Mouse (Mus musculus) lung, embryonic 16.5 days (tissue): ENCODE data around the gene Chrna5. TPM values are rescaled to one million over a fixed set of nuclear protein-coding genes. Genes with fewer than 3 reads are reported as not detected.

Experiments
- ATAC-seq: fragments of 200-750 bp; cut with Nextera tagmentation; 2 replicates; pipeline ENCODE4 v1.8.0; 2017; ENCODE audit warnings: low read depth, mild to moderate bottlenecking, moderate library complexity
- H3K27ac ChIP-seq: fragments of 300-500 bp; sonication (generic); 2 replicates; pipeline ENCODE4 v1.5.1; 2014; ENCODE audit warnings: mild to moderate bottlenecking, control low read depth, low read length
- H3K27me3 ChIP-seq: fragments of 300-500 bp; sonication (generic); 2 replicates; pipeline ENCODE4 v1.6.1; 2014; ENCODE audit warnings: low read depth, low read length, mixed read lengths; ENCODE audit not compliant: control insufficient read depth, insufficient read depth
- H3K36me3 ChIP-seq: fragments of 300-500 bp; sonication (generic); 2 replicates; pipeline ENCODE4 v1.6.1; 2014; ENCODE audit warnings: low read length; ENCODE audit not compliant: control insufficient read depth, insufficient read depth
- H3K4me1 ChIP-seq: fragments of 300-500 bp; sonication (generic); replicated peaks from 2 replicates; pipeline ENCODE4 v1.6.1; 2014; ENCODE audit warnings: low read length, mixed read lengths; ENCODE audit not compliant: control insufficient read depth, insufficient read depth
- H3K4me2 ChIP-seq: fragments of 300-500 bp; sonication (generic); 2 replicates; pipeline ENCODE4 v1.6.1; 2014; ENCODE audit warnings: low read depth, low read length, control low read depth
- H3K4me3 ChIP-seq: fragments of 300-500 bp; sonication (generic); 2 replicates; pipeline ENCODE4 v1.5.1; 2014; ENCODE audit warnings: mild to moderate bottlenecking, low read length, control low read depth
- H3K9ac ChIP-seq: fragments of 300-500 bp; sonication (generic); 2 replicates; pipeline ENCODE4 v1.6.1; 2014; ENCODE audit warnings: low read length, control low read depth
- H3K9me3 ChIP-seq: fragments of 300-500 bp; sonication (generic); 2 replicates; pipeline ENCODE4 v1.6.1; 2016; ENCODE audit warnings: low read length; ENCODE audit not compliant: control insufficient read depth
- WGBS: fragments of 180-500 bp; shearing (Covaris S2); extraction: QIAGEN DNeasy Blood & Tissue Kit; methylation state at CpG from one replicate; pipeline ENCODE4 v1.1.7; 2014; 5-methylcytosine and 5-hydroxymethylcytosine counted together
- polyA plus RNA-seq: library from polyadenylated mRNA; unstranded; fragments of >200 nt; fragmentation: Nextera tagmentation; extraction: Ambion mirVana; gene quantifications from 2 replicates; pipeline ENCODE4 v1.2.1, GENCODE M21; 2015

Gene Chrna5
- polyA plus RNA-seq, 1 experiment from 2014 or later, result 0.14 TPM

DNA sequence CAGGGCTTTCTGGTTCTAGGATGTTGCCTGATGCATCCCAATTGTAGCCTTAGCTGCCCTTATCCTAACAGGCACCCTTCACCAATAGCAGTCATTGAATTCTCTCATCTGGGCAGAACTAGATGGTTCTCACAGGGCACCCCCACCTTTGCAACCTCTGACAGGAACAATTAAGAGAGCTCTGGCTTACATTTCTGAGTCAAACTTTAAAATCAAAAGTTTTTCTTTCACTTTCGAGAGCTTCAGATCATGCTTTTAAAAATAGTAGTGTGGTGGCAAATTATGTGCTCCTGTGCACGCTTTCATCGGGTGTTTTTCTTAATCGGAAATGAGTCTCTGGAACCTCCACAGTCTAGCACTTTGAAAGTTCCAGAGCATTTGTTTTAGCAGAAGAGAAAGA lies 19.6 kb upstream of the Chrna5 start:
- Histone ChIP-seq H3K4me3 (no peak overlapping the region), H3K9ac (no peak overlapping the region), H3K4me1 (no peaks in the 10 kb centered on the region), H3K27me3 (no peaks in the 10 kb centered on the region), H3K27ac (no peak overlapping the region), H3K9me3 (0 out of 2 replicates have a peak, but pooled peaks cover 5% of the 10 kb centered on the region), H3K4me2 (no peak overlapping the region), H3K36me3 (peaks cover 18% of the 10 kb centered on the region)
- WGBS, result 85% methylated on average over 4 of the region's 4 CpGs
- ATAC-seq, result no peak

DNA sequence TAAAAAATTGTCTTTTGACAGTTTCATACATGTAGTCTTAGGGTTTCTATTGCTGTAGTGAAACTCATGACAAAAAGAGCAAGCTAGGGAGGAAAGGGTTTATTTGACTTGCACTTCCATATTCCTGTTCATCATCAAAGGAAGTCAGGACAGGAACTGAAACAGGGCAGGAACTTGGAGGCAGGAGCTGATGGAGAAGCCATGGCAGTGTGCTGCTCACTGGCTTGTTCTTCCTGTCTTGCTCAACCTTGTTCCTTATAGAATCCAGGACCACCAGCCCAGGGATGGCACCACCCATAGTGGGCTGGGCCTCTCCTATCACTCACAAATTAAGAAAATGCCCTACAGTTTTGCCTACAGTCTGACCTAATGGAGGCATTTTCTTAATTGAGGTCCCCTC lies 17.0 kb upstream of the Chrna5 start:
- Histone ChIP-seq H3K27ac (no peak overlapping the region), H3K9me3 (0 out of 2 replicates have a peak, but pooled peaks cover 5% of the 10 kb centered on the region), H3K36me3 (peaks cover 4% of the 10 kb centered on the region), H3K4me1 (no peaks in the 10 kb centered on the region), H3K27me3 (no peaks in the 10 kb centered on the region), H3K9ac (no peak overlapping the region), H3K4me2 (no peak overlapping the region), H3K4me3 (no peak overlapping the region)
- ATAC-seq, result no peak

DNA sequence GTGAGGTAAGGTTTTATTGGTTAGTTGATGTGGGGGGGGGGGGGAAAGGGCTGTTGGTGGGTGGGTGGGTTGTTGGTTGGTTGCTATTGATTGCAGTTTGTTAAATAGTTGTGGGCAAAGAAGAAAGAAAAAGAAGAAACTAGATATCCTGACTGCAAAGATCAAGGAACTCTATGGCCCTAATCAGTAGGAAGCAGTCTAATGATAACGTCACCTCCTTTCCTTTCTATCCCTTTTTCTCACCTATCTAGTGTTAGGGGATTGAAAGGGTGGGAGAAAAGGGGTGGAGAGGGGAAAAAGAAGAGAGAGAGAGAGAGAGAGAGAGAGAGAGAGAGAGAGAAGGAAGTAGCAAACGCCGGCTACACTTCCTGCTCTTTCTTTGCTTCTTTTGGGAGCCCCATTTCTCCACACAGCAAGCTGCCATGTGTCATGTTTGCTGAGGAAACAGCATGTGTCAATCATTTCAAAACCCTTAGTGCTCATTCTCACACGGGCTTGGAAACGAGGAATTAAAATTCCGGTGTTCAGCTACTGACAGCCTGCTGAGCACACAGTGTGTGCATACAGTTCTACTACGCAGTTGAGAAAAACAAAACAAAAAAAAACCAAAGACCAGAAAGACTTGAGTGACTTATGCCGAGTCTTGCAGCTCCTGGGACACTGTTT lies 10.6 kb upstream of the Chrna5 start:
- H3K4me2 ChIP-seq, result no peak overlapping the region
- H3K4me3 ChIP-seq, result no peak overlapping the region
- H3K27ac ChIP-seq, result no peak overlapping the region
- H3K27me3 ChIP-seq, result no peaks in the 10 kb centered on the region
- no peak overlapping the region for H3K9ac ChIP-seq
- no peaks in the 10 kb centered on the region for H3K9me3 ChIP-seq
- WGBS, result 52% methylated on average over 8 of the region's 8 CpGs
- no peak for ATAC-seq
- no peaks in the 10 kb centered on the region for H3K36me3 ChIP-seq
- no peaks in the 10 kb centered on the region for H3K4me1 ChIP-seq

- Histone ChIP-seq H3K9me3 (no peaks in the 10 kb centered on the region), H3K4me2 (peak overlapping the region; percentile 98), H3K4me3 (peak overlapping the region; percentile 66), H3K9ac (peak overlapping the region; percentile 59), H3K27me3 (peaks cover 36% of the 10 kb centered on the region), H3K27ac (no peak overlapping the region), H3K36me3 (no peaks in the 10 kb centered on the region), H3K4me1 (0 out of 2 replicates have a peak, but pooled peaks cover 3% of the 10 kb centered on the region)
- 1% methylated on average over 58 of the region's 85 CpGs for WGBS
- ATAC-seq, result peak; percentile 73
Measured at GRCm38 (mm10) chr9:54981291-54982191, 861 bp downstream of the Chrna5 start.

- Histone ChIP-seq H3K9me3 (no peaks in the 10 kb centered on the region), H3K36me3 (no peaks in the 10 kb centered on the region), H3K4me3 (no peak overlapping the region), H3K27me3 (peaks cover 36% of the 10 kb centered on the region), H3K4me1 (0 out of 2 replicates have a peak, but pooled peaks cover 3% of the 10 kb centered on the region), H3K27ac (no peak overlapping the region), H3K9ac (no peak overlapping the region), H3K4me2 (peak overlapping the region; percentile 98; the same call in 1 of the 2 replicates)
- WGBS, result 9% methylated on average over 7 of the region's 7 CpGs
- ATAC-seq, result no peak
Measured at GRCm38 (mm10) chr9:54982401-54982800, 1.7 kb downstream of the Chrna5 start.

- Histone ChIP-seq H3K27ac (no peak overlapping the region), H3K4me1 (no peaks in the 10 kb centered on the region), H3K4me2 (no peak overlapping the region), H3K36me3 (no peaks in the 10 kb centered on the region), H3K27me3 (no peaks in the 10 kb centered on the region), H3K9ac (no peak overlapping the region), H3K4me3 (no peak overlapping the region), H3K9me3 (no peaks in the 10 kb centered on the region)
- WGBS, result 72% methylated on average over 3 of the region's 3 CpGs
- no peak for ATAC-seq
Measured at GRCm38 (mm10) chr9:54990362-54990761, 9.7 kb downstream of the Chrna5 start.

DNA sequence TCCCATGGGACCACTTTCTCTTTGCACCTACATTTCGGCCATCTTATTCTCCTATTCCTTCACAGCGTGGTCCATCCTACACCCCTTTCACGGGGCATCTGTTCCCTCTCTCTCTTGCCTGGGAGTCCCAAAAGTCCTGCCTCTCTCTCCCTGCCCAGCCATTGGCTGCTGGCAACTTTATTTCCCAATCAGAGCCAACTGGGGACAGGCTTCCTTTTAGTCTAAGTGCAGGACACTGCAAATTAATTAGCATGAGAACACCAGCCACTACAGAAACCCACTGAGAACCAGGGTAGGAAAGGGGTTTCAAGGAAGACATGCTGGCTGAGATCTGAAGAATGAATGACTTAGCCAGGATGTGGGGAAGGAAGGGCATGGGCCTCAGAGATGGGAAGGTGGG lies 13.7 kb downstream of the Chrna5 start:
- Histone ChIP-seq H3K4me2 (no peak overlapping the region), H3K4me3 (no peak overlapping the region), H3K4me1 (no peaks in the 10 kb centered on the region), H3K27me3 (no peaks in the 10 kb centered on the region), H3K27ac (no peak overlapping the region), H3K9ac (no peak overlapping the region), H3K9me3 (no peaks in the 10 kb centered on the region), H3K36me3 (no peaks in the 10 kb centered on the region)
- no peak for ATAC-seq
- WGBS, result 58% methylated on average over 3 of the region's 3 CpGs

- no peaks in the 10 kb centered on the region for H3K9me3 ChIP-seq
- no peak overlapping the region for H3K9ac ChIP-seq
- H3K36me3 ChIP-seq, result no peaks in the 10 kb centered on the region
- no peak overlapping the region for H3K4me2 ChIP-seq
- H3K4me3 ChIP-seq, result no peak overlapping the region
- H3K27ac ChIP-seq, result no peak overlapping the region
- ATAC-seq, result no peak
- H3K27me3 ChIP-seq, result no peaks in the 10 kb centered on the region
- 52% methylated on average over 3 of the region's 3 CpGs for WGBS
- H3K4me1 ChIP-seq, result no peaks in the 10 kb centered on the region
Measured at GRCm38 (mm10) chr9:54995645-54996044, 15.0 kb downstream of the Chrna5 start.

GRCm38 (mm10) chr9:55003609-55004008 lies 22.9 kb downstream of the Chrna5 start:
- H3K4me2 ChIP-seq, result no peak overlapping the region
- no peak for ATAC-seq
- no peaks in the 10 kb centered on the region for H3K9me3 ChIP-seq
- no peak overlapping the region for H3K4me3 ChIP-seq
- H3K27ac ChIP-seq, result no peak overlapping the region
- no peaks in the 10 kb centered on the region for H3K4me1 ChIP-seq
- no peaks in the 10 kb centered on the region for H3K27me3 ChIP-seq
- no peaks in the 10 kb centered on the region for H3K36me3 ChIP-seq
- WGBS, result 54% methylated on average over 4 of the region's 4 CpGs
- no peak overlapping the region for H3K9ac ChIP-seq
